Mouse (Mus musculus): Measurements from ENCODE around the gene Vasn.

GRCm38 (mm10) chr16:4602189-4602588 lies 37.6 kb upstream of the Vasn start:
- TF ChIP-seq CTCF (IDR thresholded peaks at IDR 0.05; ENCODE audit: control insufficient read depth, insufficient read depth, low read length) (no peak), POLR2A (IDR thresholded peaks at IDR 0.05; ENCODE audit: borderline replicate concordance, control insufficient read depth, low read depth, low read length) (no peak)

All from bone marrow, adult 2 months (tissue).